Mouse (Mus musculus) small intestine, adult 2 months (tissue): ENCODE measurements around the gene Ptprm.

Source experiments
- CTCF ChIP-seq: fragments of 200-500 bp; IDR thresholded peaks from 2 replicates; pipeline ENCODE4 v1.5.1; 2012; ENCODE audit warnings: low read depth, mild to moderate bottlenecking, control low read depth, inconsistent platforms, low read length, moderate library complexity, mixed read lengths; ENCODE audit not compliant: insufficient replicate concordance, insufficient read length; ENCODE audit errors: extremely low read depth
- POLR2A ChIP-seq: fragments of 200-500 bp; IDR thresholded peaks from 2 replicates; pipeline ENCODE4 v1.6.1; 2012; ENCODE audit warnings: low read depth, mild to moderate bottlenecking, control low read depth, inconsistent platforms, low read length, moderate library complexity

DNA sequence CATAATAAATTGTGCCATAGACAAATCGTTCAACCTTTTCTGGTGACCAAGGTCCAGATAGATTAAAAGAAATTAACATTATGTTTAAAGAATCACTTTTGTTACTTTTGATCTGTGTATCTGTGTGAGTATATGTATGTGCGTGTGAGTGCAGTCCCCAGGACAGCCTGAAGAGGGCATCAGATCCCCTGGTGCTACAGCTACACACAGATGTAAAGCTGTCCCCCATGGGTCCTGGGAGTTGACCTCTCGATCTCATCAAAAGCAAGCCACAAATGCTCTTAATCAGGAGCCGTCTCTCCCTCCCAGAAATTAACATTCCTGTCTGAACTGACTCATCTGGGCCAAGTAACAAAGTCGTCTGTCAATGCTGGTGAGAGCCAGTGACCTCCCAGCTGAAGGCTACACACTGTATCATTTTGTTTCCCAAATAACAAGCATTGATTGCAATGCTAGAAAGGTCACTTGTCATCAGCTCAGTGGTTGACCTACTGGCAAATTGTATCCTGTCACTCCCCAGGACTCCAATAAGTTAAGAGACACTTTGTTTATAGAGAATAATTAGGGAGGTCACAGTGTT is 175.5 kb downstream of the Ptprm start:
- no peak for TF ChIP-seq CTCF
- TF ChIP-seq POLR2A = no peak
